Mouse (Mus musculus) spleen, adult 2 months (tissue): ENCODE results near the gene Sult1a1.

Source experiments
- CTCF ChIP-seq: fragments of 200-500 bp; IDR thresholded peaks from 2 replicates; pipeline ENCODE4 v1.5.1; 2011; ENCODE audit warnings: mild to moderate bottlenecking, inconsistent platforms; ENCODE audit not compliant: insufficient read depth, insufficient read length, insufficient replicate concordance; ENCODE audit errors: extremely low read depth
- POLR2A ChIP-seq: fragments of 200-500 bp; IDR thresholded peaks from 2 replicates; pipeline ENCODE4 v1.6.1; 2011; ENCODE audit warnings: low read depth, low read length, inconsistent platforms

DNA sequence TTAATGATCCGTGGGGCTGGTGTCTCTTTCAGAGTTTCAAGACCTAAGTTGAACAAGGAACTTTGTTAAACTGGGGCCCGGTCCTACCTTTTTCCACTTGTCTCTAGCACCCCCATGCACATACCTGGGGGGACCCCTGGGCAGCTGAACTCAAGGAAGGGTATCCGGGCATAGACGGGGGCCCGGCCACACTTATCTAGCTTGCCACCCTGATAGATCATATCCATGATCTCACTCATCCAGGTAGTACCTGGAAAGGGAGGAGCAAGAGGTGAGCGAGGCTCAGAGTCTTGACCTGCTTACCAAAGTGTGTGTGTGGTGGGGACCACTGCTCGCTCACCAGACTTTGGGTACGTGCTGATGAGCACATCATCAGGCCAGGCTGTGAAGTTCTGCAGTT lies 1.1 kb downstream of the Sult1a1 start:
- TF ChIP-seq POLR2A = no peak
- TF ChIP-seq CTCF = no peak
